Mouse (Mus musculus) spleen, embryonic (tissue): ENCODE results near the gene Adprm.

Experiments used
- CTCF ChIA-PET: fragments of 350-600 bp; sonication (Branson Sonifier 250); formaldehyde crosslinking; loops from one replicate; lab custom pipeline; 2022; lab: Charles Lee

The Adprm gene

DNA sequence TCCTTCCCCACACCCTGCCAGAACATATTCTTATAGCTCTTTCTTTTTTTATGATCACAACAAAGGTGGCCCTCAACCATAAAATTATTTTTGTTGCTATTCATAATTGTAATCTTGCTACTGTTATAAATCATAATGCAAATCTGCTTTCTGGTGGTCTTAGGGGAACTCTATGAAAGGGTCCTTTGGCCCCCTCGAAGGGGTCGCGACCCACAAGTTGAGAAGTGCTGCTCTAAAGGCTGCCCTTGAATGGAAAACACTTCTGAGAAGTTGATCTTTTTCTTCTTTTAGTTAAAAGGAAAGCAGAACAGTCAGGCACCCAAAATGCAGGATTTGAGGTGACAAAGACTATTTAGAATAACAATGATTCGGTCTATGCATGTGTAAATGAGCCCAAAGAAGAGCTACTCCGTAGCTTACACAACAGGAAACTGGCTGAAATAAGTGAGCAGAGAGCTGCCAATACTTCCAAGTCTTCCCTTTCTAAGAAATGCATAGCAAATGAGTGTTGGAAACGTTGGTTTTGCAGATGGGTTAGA lies 28.5 kb downstream of the Adprm start:
- CTCF ChIA-PET = interaction anchor here (0.9 kb wide), 1 partner anchor 28 kb away, joined by 3 read pairs; the partner anchor contains the start of genes Adprm and Sco1

DNA sequence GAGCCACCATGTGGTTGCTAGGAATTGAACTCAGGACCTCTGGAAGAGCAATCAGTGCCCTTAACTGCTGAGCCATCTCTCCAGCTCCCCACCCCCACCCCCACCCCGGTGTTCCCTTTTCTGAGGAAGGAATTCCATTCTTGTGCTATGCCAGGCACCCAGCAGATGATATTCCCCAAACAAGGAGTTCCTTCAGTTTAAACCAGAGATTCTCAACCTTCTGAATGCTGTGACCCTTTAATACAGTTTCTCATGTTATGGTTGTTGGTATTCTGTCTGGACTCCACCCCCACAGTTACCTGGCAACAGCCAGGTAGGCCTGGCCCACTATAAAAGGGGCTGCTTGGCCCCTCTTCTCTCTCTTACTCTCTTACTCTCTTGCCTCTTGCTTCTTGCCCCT lies 29.2 kb downstream of the Adprm start:
- CTCF ChIA-PET = interaction anchor here (0.6 to 0.7 kb wide), 2 partner anchors 13 to 88 kb away, joined by 3 read pairs; no protein-coding TSS in a partner anchor

- CTCF ChIA-PET = interaction anchor here (0.6 to 0.7 kb wide), 3 partner anchors 13 to 1205 kb away, joined by 3 read pairs; no protein-coding TSS in a partner anchor
Observed at GRCm38 (mm10) chr11:67022354-67023115, 29.9 kb downstream of the Adprm start.

- CTCF ChIA-PET = no interaction called here
Observed at GRCm38 (mm10) chr11:67020948-67021347, 31.4 kb downstream of the Adprm start.

GRCm38 (mm10) chr11:67019711-67020475 lies 32.5 kb downstream of the Adprm start:
- CTCF ChIA-PET = no interaction called here

- CTCF ChIA-PET = interaction anchor here (0.6 kb wide), 1 partner anchor 139 kb away, joined by 5 read pairs; no protein-coding TSS in a partner anchor
Observed at GRCm38 (mm10) chr11:67017801-67018591, 34.4 kb downstream of the Adprm start.

- CTCF ChIA-PET = no interaction called here
Observed at GRCm38 (mm10) chr11:67011635-67012034, 40.8 kb downstream of the Adprm start.

GRCm38 (mm10) chr11:67010430-67010829 lies 42.0 kb downstream of the Adprm start:
- CTCF ChIA-PET = no interaction called here

- CTCF ChIA-PET = interaction anchor here (0.6 kb wide), 1 partner anchor 691 kb away, joined by 9 read pairs; no protein-coding TSS in a partner anchor
Observed at GRCm38 (mm10) chr11:67008528-67008927, 43.9 kb downstream of the Adprm start.

DNA sequence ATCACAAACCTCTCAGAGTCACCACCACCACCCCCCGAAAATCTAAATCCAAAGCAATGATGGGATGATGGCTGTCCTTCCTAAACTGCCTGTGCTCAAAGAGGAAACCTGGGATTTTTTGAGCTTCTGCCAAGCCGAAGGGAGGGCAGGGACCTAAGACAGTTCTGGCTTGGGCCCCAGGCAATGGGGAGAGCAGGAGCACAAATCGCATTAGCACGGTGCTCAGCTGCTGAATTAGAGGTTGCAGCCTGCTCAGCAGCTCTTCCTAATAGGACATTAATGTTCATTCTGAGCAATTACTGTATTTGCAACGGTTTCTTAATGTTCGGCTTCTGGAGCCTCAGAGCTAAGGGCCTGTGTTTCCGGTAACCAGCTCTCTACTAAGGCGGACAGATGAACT lies 44.4 kb downstream of the Adprm start:
- CTCF ChIA-PET = interaction anchor here (0.6 kb wide), 1 partner anchor 690 kb away, joined by 9 read pairs; no protein-coding TSS in a partner anchor

DNA sequence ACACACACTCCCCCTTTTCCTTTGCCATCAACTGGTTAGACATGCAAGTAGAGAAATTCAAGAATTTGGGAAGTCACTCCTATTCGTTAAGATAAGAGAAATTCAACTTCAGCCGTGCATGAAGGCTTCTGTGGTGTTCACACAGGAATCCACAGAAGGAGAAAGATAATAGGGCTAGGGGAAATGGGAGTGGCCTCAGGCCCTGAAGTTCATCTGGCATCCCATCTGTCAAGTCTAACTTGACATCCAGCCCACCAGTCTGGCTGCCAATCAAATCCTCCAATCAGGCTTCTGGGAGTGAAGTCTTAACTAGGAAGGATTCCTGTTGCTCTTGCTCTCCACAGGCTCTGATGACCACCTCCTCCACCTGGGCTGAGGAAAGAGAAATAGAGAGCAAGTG lies 49.5 kb downstream of the Adprm start:
- CTCF ChIA-PET = no interaction called here

DNA sequence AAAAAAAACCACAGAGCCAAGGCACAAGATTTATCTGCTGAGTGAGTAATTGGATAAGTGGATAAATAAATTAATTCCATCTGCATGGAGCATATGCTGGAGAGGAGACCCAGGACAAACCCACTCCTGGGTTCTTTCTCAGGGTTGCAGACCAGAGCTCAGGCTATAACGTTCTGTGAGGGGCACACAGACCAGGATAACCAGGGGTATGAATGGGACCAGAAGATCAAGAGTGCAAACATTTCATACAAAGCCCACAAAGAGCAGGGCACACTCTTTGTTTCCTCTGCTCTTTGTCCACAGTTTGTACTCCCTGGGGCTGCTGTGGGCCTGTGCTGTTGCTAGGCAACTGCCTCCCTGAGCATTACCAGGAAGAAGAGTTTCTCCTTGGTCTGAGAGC lies 50.7 kb downstream of the Adprm start:
- CTCF ChIA-PET = no interaction called here

DNA sequence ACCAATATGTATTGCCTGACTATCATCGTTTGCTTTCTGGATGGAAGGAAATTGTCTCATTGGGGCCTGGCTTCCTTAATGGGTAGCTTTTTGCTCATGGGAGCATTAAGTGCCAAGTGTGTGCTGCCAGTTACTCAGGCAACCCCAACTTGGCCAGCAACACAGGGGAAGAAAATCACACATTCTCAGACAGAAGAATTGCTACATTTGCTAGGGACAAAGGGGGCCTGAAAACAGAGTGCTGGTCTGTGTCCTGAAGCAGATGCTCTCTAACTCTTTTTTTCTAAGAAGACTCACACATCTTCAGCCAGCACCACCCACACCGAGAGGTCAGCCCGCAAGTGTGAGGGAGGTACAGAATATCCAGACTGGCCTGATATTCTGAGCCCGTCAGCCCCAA lies 51.7 kb downstream of the Adprm start:
- CTCF ChIA-PET = no interaction called here

DNA sequence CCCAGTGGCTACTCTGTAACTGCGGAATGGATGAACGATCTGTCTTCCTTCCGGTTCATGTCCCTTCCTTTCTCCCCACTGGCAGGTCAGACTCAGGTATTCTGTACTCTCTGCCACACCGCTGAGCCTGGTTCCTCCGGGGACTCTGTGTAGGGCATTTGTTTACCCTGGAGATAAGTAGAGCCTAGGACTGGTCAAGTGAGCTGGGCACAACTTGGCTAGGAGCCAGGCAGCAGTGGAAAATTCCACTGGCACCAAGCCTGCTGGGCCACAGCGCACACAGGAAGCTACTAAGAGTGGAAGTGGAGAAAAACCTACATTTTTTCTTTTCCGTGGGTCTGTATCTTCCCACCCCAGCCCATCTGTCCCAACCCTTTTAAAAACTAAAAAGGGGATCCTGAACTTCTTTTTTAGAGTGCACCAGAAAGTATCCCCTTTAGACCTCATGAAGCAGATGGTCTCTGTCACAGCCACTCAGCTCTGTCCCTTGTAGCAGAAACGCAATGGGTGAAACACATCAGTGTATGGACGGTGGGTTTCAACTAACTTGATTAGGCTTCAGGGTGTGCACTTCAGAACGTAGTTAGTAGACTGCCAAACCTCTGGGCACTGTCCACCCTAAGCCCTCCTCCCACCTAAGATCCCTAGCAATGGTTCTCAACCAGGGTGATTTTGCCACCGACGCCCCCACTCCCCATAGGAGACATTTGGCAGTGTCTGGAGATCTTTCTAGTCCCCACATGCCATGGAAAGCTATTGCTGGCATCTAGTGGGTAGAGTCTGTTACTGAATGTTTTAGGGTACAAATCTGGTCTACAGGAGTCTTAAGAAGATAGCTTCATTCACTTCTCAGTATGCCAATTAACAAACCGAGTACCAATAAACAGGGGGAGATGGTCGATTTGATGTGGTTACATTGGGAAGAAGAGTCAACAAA lies 53.7 kb downstream of the Adprm start:
- CTCF ChIA-PET = no interaction called here

DNA sequence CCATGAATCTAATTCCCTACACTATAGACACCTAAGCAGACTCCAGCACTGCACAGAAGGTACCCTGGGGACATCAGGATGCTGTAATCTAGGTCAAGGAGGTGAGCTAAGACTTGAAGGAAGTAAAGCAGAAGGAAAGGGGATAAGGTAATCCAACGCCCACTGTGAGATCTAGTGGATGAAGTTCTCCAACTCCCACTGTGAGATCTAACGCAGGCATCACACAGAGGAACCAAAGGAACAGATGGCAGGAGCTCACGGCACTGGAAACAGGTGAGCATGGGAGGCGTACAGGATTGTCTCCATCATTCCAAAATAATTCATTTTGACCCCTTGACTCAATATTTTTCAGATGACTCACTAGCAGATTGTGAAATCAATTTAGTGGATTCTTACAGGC lies 55.9 kb downstream of the Adprm start:
- CTCF ChIA-PET = interaction anchor here (0.6 kb wide), 1 partner anchor 117 kb away, joined by 3 read pairs; no protein-coding TSS in a partner anchor

DNA sequence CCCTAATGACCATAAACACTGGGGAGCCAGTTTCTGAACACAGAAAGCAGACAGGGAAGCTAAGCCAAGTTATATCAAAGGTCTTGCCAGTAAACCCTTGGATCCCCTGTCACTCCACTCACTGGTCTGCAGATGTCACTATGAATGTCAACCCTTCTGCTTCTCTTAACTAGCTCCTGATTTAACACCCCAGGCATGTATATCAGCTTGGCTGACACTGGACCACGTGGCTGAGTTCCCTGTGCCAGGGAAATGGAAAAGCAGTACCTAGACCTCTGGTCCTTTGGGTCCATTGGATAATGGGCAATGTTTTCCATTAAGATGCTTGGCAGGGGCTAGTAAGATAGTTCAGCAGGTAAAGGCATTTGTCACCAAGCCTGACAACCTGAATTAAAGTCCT lies 58.7 kb downstream of the Adprm start:
- CTCF ChIA-PET = no interaction called here

DNA sequence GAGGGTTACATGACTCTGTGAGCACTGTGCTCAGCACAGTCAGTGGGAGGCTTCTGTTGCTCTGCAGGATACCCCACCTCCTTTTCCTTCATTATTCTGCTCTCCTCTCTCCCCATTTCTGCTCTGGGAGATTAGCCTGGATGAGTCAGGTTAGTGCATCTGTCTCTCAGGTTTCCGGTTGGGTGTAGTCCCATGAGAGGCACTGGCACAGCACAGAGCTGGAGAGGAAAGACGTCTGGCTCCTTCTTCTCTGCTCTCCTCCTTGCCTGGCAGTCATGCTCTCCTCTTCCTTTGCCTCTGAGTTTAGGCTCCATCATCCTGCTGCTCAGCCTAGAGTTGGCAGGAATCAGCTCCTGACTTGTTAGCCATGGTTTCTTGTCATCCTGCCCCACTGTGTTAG lies 60.2 kb downstream of the Adprm start:
- CTCF ChIA-PET = no interaction called here
